Mouse (Mus musculus) cortical plate, adult 2 months (tissue): ENCODE results near the gene Ptgis. TPM values are rescaled to one million over a fixed set of nuclear protein-coding genes. Genes with fewer than 3 reads are reported as not detected.

ENCODE experiments used
- H3K27ac ChIP-seq: fragments of 200-500 bp; 2 replicates; pipeline ENCODE4 v1.5.1; 2012; ENCODE audit warnings: low read length, control low read depth, inconsistent platforms; ENCODE audit not compliant: insufficient read depth
- H3K4me1 ChIP-seq: fragments of 200-500 bp; 2 replicates; pipeline ENCODE4 v1.6.1; 2011; ENCODE audit warnings: low read length; ENCODE audit not compliant: control insufficient read depth, insufficient read depth
- H3K4me3 ChIP-seq: fragments of 200-500 bp; 2 replicates; pipeline ENCODE4 v1.5.1; 2011; ENCODE audit warnings: mild to moderate bottlenecking, low read length, control low read depth; ENCODE audit not compliant: insufficient read depth
- CTCF ChIP-seq: fragments of 200-500 bp; IDR thresholded peaks from 2 replicates; pipeline ENCODE4 v1.5.1; 2011; ENCODE audit warnings: mild to moderate bottlenecking, control low read depth, low read length; ENCODE audit not compliant: insufficient read depth; ENCODE audit errors: extremely low read depth
- POLR2A ChIP-seq: fragments of 200-500 bp; IDR thresholded peaks from 2 replicates; pipeline ENCODE4 v1.6.1; 2011; ENCODE audit warnings: mild to moderate bottlenecking, low read length, control low read depth; ENCODE audit not compliant: insufficient read depth; ENCODE audit errors: extremely low read depth
- polyA plus RNA-seq: library from polyadenylated mRNA; depleted of rRNA; stranded (reverse); fragments of >200 nt; gene quantifications from 2 replicates; pipeline ENCODE4 v1.2.3, GENCODE M21; 2012

The Ptgis gene
- polyA plus RNA-seq, 1 experiment: 2.0 TPM

- H3K4me1 ChIP-seq: peaks cover 4% of the 10 kb centered on the region
- TF ChIP-seq POLR2A (no peak), CTCF (no peak)
- no peak overlapping the region for H3K27ac ChIP-seq
- no peak overlapping the region for H3K4me3 ChIP-seq
These were observed 76.8 kb downstream of the Ptgis start for GRCm38 (mm10) chr2:167163600-167163999.

- Histone ChIP-seq H3K4me3 (no peak overlapping the region), H3K4me1 (peaks cover 4% of the 10 kb centered on the region), H3K27ac (no peak overlapping the region)
- TF ChIP-seq POLR2A (no peak), CTCF (no peak)
These were observed 77.3 kb downstream of the Ptgis start for GRCm38 (mm10) chr2:167163134-167163533.

- Histone ChIP-seq H3K4me3 (no peak overlapping the region), H3K4me1 (peaks cover under 1% of the 10 kb centered on the region; the same call in 1 of the 2 replicates), H3K27ac (peak overlapping the region; percentile 15; the same call in 1 of the 2 replicates)
- TF ChIP-seq CTCF (no peak), POLR2A (no peak)
These were observed 77.8 kb downstream of the Ptgis start for GRCm38 (mm10) chr2:167162516-167163021.

GRCm38 (mm10) chr2:167159721-167160120 is 80.7 kb downstream of the Ptgis start:
- no peak overlapping the region for H3K27ac ChIP-seq
- no peak for TF ChIP-seq POLR2A
- H3K4me1 ChIP-seq: peaks cover 13% of the 10 kb centered on the region
- no peak overlapping the region for H3K4me3 ChIP-seq

- H3K4me1 ChIP-seq: peaks cover 17% of the 10 kb centered on the region
- H3K27ac ChIP-seq: no peak overlapping the region
- TF ChIP-seq POLR2A: no peak
- TF ChIP-seq CTCF: no peak
- no peak overlapping the region for H3K4me3 ChIP-seq
These were observed 81.6 kb downstream of the Ptgis start for GRCm38 (mm10) chr2:167158780-167159179.

GRCm38 (mm10) chr2:167156118-167156715 is 84.2 kb downstream of the Ptgis start:
- Histone ChIP-seq H3K4me3 (no peak overlapping the region), H3K4me1 (peaks cover 20% of the 10 kb centered on the region), H3K27ac (peak overlapping the region; percentile 95)
- TF ChIP-seq CTCF (no peak), POLR2A (no peak)

GRCm38 (mm10) chr2:167155541-167155973 is 84.8 kb downstream of the Ptgis start:
- H3K27ac ChIP-seq: peak overlapping the region; percentile 95
- H3K4me3 ChIP-seq: no peak overlapping the region
- peaks cover 20% of the 10 kb centered on the region for H3K4me1 ChIP-seq
- TF ChIP-seq POLR2A (no peak), CTCF (no peak)

GRCm38 (mm10) chr2:167150880-167151279 is 89.5 kb downstream of the Ptgis start:
- peaks cover 21% of the 10 kb centered on the region for H3K4me1 ChIP-seq
- no peak overlapping the region for H3K4me3 ChIP-seq
- TF ChIP-seq CTCF (no peak), POLR2A (no peak)
- H3K27ac ChIP-seq: peak overlapping the region; percentile 69

GRCm38 (mm10) chr2:167150135-167150534 is 90.3 kb downstream of the Ptgis start:
- Histone ChIP-seq H3K4me1 (peaks cover 20% of the 10 kb centered on the region), H3K4me3 (no peak overlapping the region), H3K27ac (0 out of 2 replicates have a peak overlapping the region, but pooled peaks have one; percentile 14)
- TF ChIP-seq CTCF: no peak
- no peak for TF ChIP-seq POLR2A

- H3K4me3 ChIP-seq: no peak overlapping the region
- peaks cover 18% of the 10 kb centered on the region for H3K4me1 ChIP-seq
- peak overlapping the region; percentile 17; the same call in 1 of the 2 replicates for H3K27ac ChIP-seq
- TF ChIP-seq CTCF (no peak), POLR2A (no peak)
These were observed 91.4 kb downstream of the Ptgis start for GRCm38 (mm10) chr2:167149035-167149434.

GRCm38 (mm10) chr2:167147708-167148107 is 92.7 kb downstream of the Ptgis start:
- Histone ChIP-seq H3K4me1 (peaks cover 20% of the 10 kb centered on the region), H3K27ac (0 out of 2 replicates have a peak overlapping the region, but pooled peaks have one; percentile 13), H3K4me3 (no peak overlapping the region)
- no peak for TF ChIP-seq CTCF
- TF ChIP-seq POLR2A: no peak
